Mouse (Mus musculus) ovary, postnatal 36 days (tissue): ENCODE measurements around the gene Hexim1.

Experiments used
- DNase-seq: peaks from one replicate; pipeline ENCODE4 v3.0.0; 2022; ENCODE audit warnings: low spot score, mixed read lengths

Hexim1 gene

GRCm38 (mm10) chr11:103096979-103097894 lies 18.8 kb upstream of the Hexim1 start:
- DNase-seq, result no peak

- no peak for DNase-seq
Measured at GRCm38 (mm10) chr11:103098531-103099190, 17.4 kb upstream of the Hexim1 start.

- no peak for DNase-seq
Measured at GRCm38 (mm10) chr11:103099352-103099940, 16.6 kb upstream of the Hexim1 start.

GRCm38 (mm10) chr11:103100361-103100760 lies 15.7 kb upstream of the Hexim1 start:
- no peak for DNase-seq

GRCm38 (mm10) chr11:103101481-103101865 lies 14.6 kb upstream of the Hexim1 start, which contains the start of the genes Plcd3 and Acbd4:
Gene Plcd3 (minus strand): TSS chr11:103101658.
Gene Acbd4 (plus strand): TSS chr11:103101682.
- peak; percentile 84 for DNase-seq

- peak; percentile 61 for DNase-seq
Measured at GRCm38 (mm10) chr11:103101866-103102501, 14.0 kb upstream of the Hexim1 start.

- peak; percentile 99 for DNase-seq
Measured at GRCm38 (mm10) chr11:103102725-103103349, 13.2 kb upstream of the Hexim1 start.

GRCm38 (mm10) chr11:103103621-103104020 lies 12.4 kb upstream of the Hexim1 start:
- no peak for DNase-seq

- DNase-seq, result no peak
Measured at GRCm38 (mm10) chr11:103104469-103104868, 11.6 kb upstream of the Hexim1 start.

- DNase-seq, result no peak
Measured at GRCm38 (mm10) chr11:103105180-103105725, 10.8 kb upstream of the Hexim1 start.

GRCm38 (mm10) chr11:103105810-103106209 lies 10.2 kb upstream of the Hexim1 start:
- no peak for DNase-seq

GRCm38 (mm10) chr11:103106386-103106785 lies 9.6 kb upstream of the Hexim1 start:
- no peak for DNase-seq

- DNase-seq, result peak; percentile 28
Measured at GRCm38 (mm10) chr11:103111301-103111700, 4.7 kb upstream of the Hexim1 start.

- DNase-seq, result peak; percentile 81
Measured at GRCm38 (mm10) chr11:103111881-103112551, 4.0 kb upstream of the Hexim1 start.

- peak; percentile 55 for DNase-seq
Measured at GRCm38 (mm10) chr11:103112552-103112912, 3.5 kb upstream of the Hexim1 start.

GRCm38 (mm10) chr11:103113005-103113404 lies 3.0 kb upstream of the Hexim1 start:
- DNase-seq, result peak; percentile 23

GRCm38 (mm10) chr11:103113771-103114170 lies 2.3 kb upstream of the Hexim1 start:
- DNase-seq, result no peak

- no peak for DNase-seq
Measured at GRCm38 (mm10) chr11:103114270-103114943, 1.6 kb upstream of the Hexim1 start.

- peak; percentile 83 for DNase-seq
Measured at GRCm38 (mm10) chr11:103115163-103116007, 646 bp upstream of the Hexim1 start.
